Comparison of ENCODE assay signal across 10 mouse cellular contexts in the genomic region with DNA sequence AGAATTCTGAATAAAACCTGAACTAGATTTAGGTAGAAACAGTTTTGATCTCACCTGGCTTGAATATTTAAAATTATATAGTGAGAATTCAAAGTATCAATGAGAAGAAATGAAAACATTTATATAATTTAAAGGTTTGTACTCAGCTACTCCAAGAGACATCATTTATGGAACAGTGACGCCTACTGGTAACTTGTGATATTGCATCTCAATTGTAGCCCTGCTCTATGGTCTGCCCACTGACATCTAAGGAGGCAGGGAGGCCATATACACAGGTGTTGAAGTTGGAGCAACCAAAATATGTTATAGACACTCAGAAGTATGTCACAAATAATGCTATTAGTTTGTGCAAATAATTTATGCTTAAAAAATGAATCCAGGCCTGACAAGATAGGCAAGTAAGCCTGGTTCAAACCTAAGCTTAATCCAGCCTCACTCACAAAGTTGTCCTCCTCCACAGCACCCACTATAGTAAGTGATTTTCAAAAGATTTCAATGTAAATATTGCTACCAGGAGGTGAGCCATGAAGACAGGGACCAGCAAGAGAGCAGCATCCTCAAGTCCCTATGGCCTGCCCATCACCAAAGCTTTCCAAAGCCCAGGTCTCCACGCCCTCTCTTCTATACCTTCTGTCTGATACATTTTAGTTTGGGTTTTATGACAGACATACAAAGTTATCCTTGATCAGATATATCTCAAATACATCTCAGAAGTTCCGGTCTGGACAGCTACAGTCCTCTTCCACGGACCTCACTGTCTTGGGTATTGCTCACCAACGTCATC.
A peak's percentile ranks its signal among the peaks of the same experiment; 100 is the strongest.
DNase-seq lines count a peak whose midpoint lies in the region; ATAC-seq and TF ChIP-seq lines count a peak whose summit lies in the region.
"Had no signal": no experiment of that assay in that cellular context is flagged by ENCODE, and none has a peak within 500 bp of the region (broad histone marks: within the 10 kb centered on the region; RNA-seq: fewer than 3 reads in every experiment).

No protein-coding gene starts in this region.

- H3K4me1 ChIP-seq in hindbrain, embryonic 10.5 days (replicated peaks): peaks cover 5% of the 10 kb centered on the region; the same call in 1 of the 2 replicates
- peaks cover 12% of the 10 kb centered on the region for H3K4me1 ChIP-seq in hindbrain, embryonic 13.5 days (replicated peaks)
- no peaks in the 10 kb centered on the region for H3K4me1 ChIP-seq in ES-Bruce4 (ENCODE audit: control insufficient read depth, insufficient read depth, low read length)
- no peaks in the 10 kb centered on the region for H3K4me1 ChIP-seq in stomach, postnatal 0 days (replicated peaks; ENCODE audit: control insufficient read depth, insufficient read depth)

- TF ChIP-seq POLR2A in ES-Bruce4 (IDR thresholded peaks at IDR 0.05; ENCODE audit: insufficient read depth, low read length): no peak

- no peak overlapping the region for H3K4me2 ChIP-seq in hindbrain, embryonic 13.5 days
- no peak overlapping the region for H3K4me2 ChIP-seq in stomach, postnatal 0 days (replicated peaks; ENCODE audit: low read depth)
- H3K4me2 ChIP-seq: embryonic facial prominence, embryonic 12.5 days had no signal

- no peak overlapping the region for H3K9ac ChIP-seq in hindbrain, embryonic 13.5 days
- no peak overlapping the region for H3K9ac ChIP-seq in ES-Bruce4 (ENCODE audit: low read depth, poor library complexity, severe bottlenecking)
- no peak overlapping the region for H3K9ac ChIP-seq in stomach, postnatal 0 days (ENCODE audit: low read length)
- H3K9ac ChIP-seq: embryonic facial prominence, embryonic 12.5 days had no signal

- H3K36me3 ChIP-seq in hindbrain, embryonic 10.5 days: no peaks in the 10 kb centered on the region
- H3K36me3 ChIP-seq in hindbrain, embryonic 13.5 days: no peaks in the 10 kb centered on the region
- no peaks in the 10 kb centered on the region for H3K36me3 ChIP-seq in ES-Bruce4 (ENCODE audit: control insufficient read depth, insufficient read depth, low read length, poor library complexity, severe bottlenecking)
- H3K36me3 ChIP-seq in stomach, postnatal 0 days (ENCODE audit: control insufficient read depth, insufficient read depth, low read length): no peaks in the 10 kb centered on the region
- H3K36me3 ChIP-seq: embryonic facial prominence, embryonic 12.5 days had no signal

- no peaks in the 10 kb centered on the region for H3K27me3 ChIP-seq in hindbrain, embryonic 10.5 days (ENCODE audit: insufficient read depth, poor library complexity, severe bottlenecking)
- no peaks in the 10 kb centered on the region for H3K27me3 ChIP-seq in hindbrain, embryonic 13.5 days
- no peaks in the 10 kb centered on the region for H3K27me3 ChIP-seq in ES-Bruce4 (ENCODE audit: control insufficient read depth, insufficient read depth, low read length, poor library complexity, severe bottlenecking)
- no peaks in the 10 kb centered on the region for H3K27me3 ChIP-seq in stomach, postnatal 0 days (ENCODE audit: control insufficient read depth, insufficient read depth, low read length)
- H3K27me3 ChIP-seq: embryonic facial prominence, embryonic 12.5 days had no signal

- 74% methylated on average over 5 of the region's 5 CpGs for WGBS in hindbrain, embryonic 10.5 days
- WGBS in hindbrain, embryonic 13.5 days: 74% methylated on average over 5 of the region's 5 CpGs
- 76% methylated on average over 5 of the region's 5 CpGs for WGBS in stomach, postnatal 0 days

- H3K9me3 ChIP-seq in hindbrain, embryonic 10.5 days: no peaks in the 10 kb centered on the region
- no peaks in the 10 kb centered on the region for H3K9me3 ChIP-seq in hindbrain, embryonic 13.5 days
- H3K9me3 ChIP-seq in ES-Bruce4 (replicated peaks; ENCODE audit: control insufficient read depth, insufficient read depth, low read length, poor library complexity, severe bottlenecking): no peaks in the 10 kb centered on the region
- H3K9me3 ChIP-seq in stomach, postnatal 0 days (ENCODE audit: control insufficient read depth, low read length): no peaks in the 10 kb centered on the region
- H3K9me3 ChIP-seq: embryonic facial prominence, embryonic 12.5 days had no signal

- H3K4me3 ChIP-seq in hindbrain, embryonic 10.5 days: no peak overlapping the region
- H3K4me3 ChIP-seq in hindbrain, embryonic 13.5 days: no peak overlapping the region
- H3K4me3 ChIP-seq in ES-Bruce4 (ENCODE audit: low read depth, low read length): no peak overlapping the region
- no peak overlapping the region for H3K4me3 ChIP-seq in stomach, postnatal 0 days (ENCODE audit: low read depth, low read length)
- H3K4me3 ChIP-seq: embryonic facial prominence, embryonic 12.5 days had no signal

- no peak for TF ChIP-seq EP300 in ES-Bruce4 (IDR thresholded peaks at IDR 0.05; ENCODE audit: insufficient read depth, low read depth, low read length)
- no peak for TF ChIP-seq EP300 in stomach, postnatal 0 days (optimal IDR thresholded peaks at IDR 0.05)

- peak; percentile 15 for TF ChIP-seq CTCF in ES-Bruce4 (IDR thresholded peaks at IDR 0.05; ENCODE audit: low read depth, low read length)
- TF ChIP-seq CTCF in stomach, postnatal 0 days (IDR thresholded peaks at IDR 0.05; ENCODE audit: low read depth): peak; percentile 88

- H3K27ac ChIP-seq in hindbrain, embryonic 10.5 days: no peak overlapping the region
- no peak overlapping the region for H3K27ac ChIP-seq in hindbrain, embryonic 13.5 days
- no peak overlapping the region for H3K27ac ChIP-seq in ES-Bruce4 (ENCODE audit: insufficient read depth, low read length)
- no peak overlapping the region for H3K27ac ChIP-seq in stomach, postnatal 0 days (replicated peaks)
- H3K27ac ChIP-seq: embryonic facial prominence, embryonic 12.5 days; macrophage had no signal

- peak; percentile 26 for DNase-seq in hindbrain, embryonic 10.5 days (ENCODE audit: low spot score)
- peak; percentile 84 for DNase-seq in cerebellum, adult 9-10 months
- DNase-seq in heart, adult 9 months (ENCODE audit: low spot score in 2 of 2): peak; percentile 34 to 61
- DNase-seq in kidney, postnatal 25 days: peak; percentile 43 to 79
- peak; percentile 38 for DNase-seq in stomach, postnatal 0 days (ENCODE audit: low spot score)

- no peak for ATAC-seq in hindbrain, embryonic 13.5 days (ENCODE audit: low FRiP score)
- 0 out of 2 replicates have a peak, but pooled peaks have one; percentile 43 for ATAC-seq in megakaryocyte-erythroid progenitor cell, adult 5-6 weeks (replicated peaks; ENCODE audit: low FRiP score, low TSS enrichment, poor library complexity, severe bottlenecking)
- ATAC-seq in stomach, postnatal 0 days (ENCODE audit: low FRiP score, low TSS enrichment): no peak

Comparison
In these comparisons a context has a peak if more than half of its experiments do, and no peak if none do; other contexts are left out.
1. DNase-seq: peak in every context shown above with its lines; median percentile 84 in cerebellum, adult 9-10 months; 61 in kidney, postnatal 25 days; 48 in heart, adult 9 months; 38 in stomach, postnatal 0 days; 26 in hindbrain, embryonic 10.5 days.